Mouse (Mus musculus) liver, embryonic 15.5 days (tissue): ENCODE results near the gene Trmt44. TPM values are rescaled to one million over a fixed set of nuclear protein-coding genes. Genes with fewer than 3 reads are reported as not detected.

Experiments used
- ATAC-seq: fragments of 200-750 bp; cut with Nextera tagmentation; 2 replicates; pipeline ENCODE4 v1.8.0; 2017; ENCODE audit warnings: moderate number of reproducible peaks, mild to moderate bottlenecking, moderate library complexity; ENCODE audit not compliant: insufficient read depth
- H3K27ac ChIP-seq: fragments of 300-500 bp; sonication (generic); replicated peaks from 2 replicates; pipeline ENCODE4 v1.5.1; 2015; ENCODE audit warnings: mild to moderate bottlenecking, inconsistent platforms
- H3K27me3 ChIP-seq: fragments of 300-500 bp; sonication (generic); 2 replicates; pipeline ENCODE4 v1.6.1; 2015; ENCODE audit warnings: mild to moderate bottlenecking, inconsistent platforms
- H3K36me3 ChIP-seq: fragments of 300-500 bp; sonication (generic); replicated peaks from 2 replicates; pipeline ENCODE4 v1.6.1; 2015; ENCODE audit warnings: moderate library complexity, mild to moderate bottlenecking, inconsistent platforms
- H3K4me1 ChIP-seq: fragments of 300-500 bp; sonication (generic); replicated peaks from 2 replicates; pipeline ENCODE4 v1.6.1; 2015; ENCODE audit warnings: inconsistent platforms
- H3K4me2 ChIP-seq: fragments of 300-500 bp; sonication (generic); 2 replicates; pipeline ENCODE4 v1.6.1; 2015; ENCODE audit warnings: moderate library complexity, mild to moderate bottlenecking, inconsistent platforms
- H3K4me3 ChIP-seq: fragments of 300-500 bp; sonication (generic); replicated peaks from 2 replicates; pipeline ENCODE4 v1.5.1; 2015; ENCODE audit warnings: mild to moderate bottlenecking, inconsistent platforms
- H3K9ac ChIP-seq: fragments of 300-500 bp; sonication (generic); 2 replicates; pipeline ENCODE4 v1.6.1; 2015; ENCODE audit warnings: moderate library complexity, mild to moderate bottlenecking, inconsistent platforms
- H3K9me3 ChIP-seq: fragments of 300-500 bp; sonication (generic); replicated peaks from 2 replicates; pipeline ENCODE4 v1.6.1; 2016; ENCODE audit warnings: inconsistent platforms
- WGBS: fragments of 180-500 bp; shearing (Covaris S2); methylation state at CpG from one replicate; pipeline ENCODE4 v1.1.7; 2015; ENCODE audit warnings: mixed read lengths; ENCODE audit not compliant: insufficient replicate concordance; 5-methylcytosine and 5-hydroxymethylcytosine counted together
- polyA plus RNA-seq: library from polyadenylated mRNA; unstranded; fragments of >200 nt; fragmentation: Nextera tagmentation; extraction: Ambion mirVana; gene quantifications from 2 replicates; pipeline ENCODE4 v1.2.1, GENCODE M21; 2015

The Trmt44 gene
- polyA plus RNA-seq, 1 experiment from 2014 or later, result 2.6 TPM

- Histone ChIP-seq H3K9me3 (no peaks in the 10 kb centered on the region), H3K9ac (no peak overlapping the region), H3K36me3 (no peaks in the 10 kb centered on the region), H3K4me2 (no peak overlapping the region), H3K27ac (no peak overlapping the region), H3K27me3 (no peaks in the 10 kb centered on the region), H3K4me3 (no peak overlapping the region), H3K4me1 (no peaks in the 10 kb centered on the region)
- no peak for ATAC-seq
- 47% methylated on average over 5 of the region's 5 CpGs for WGBS
Observed at GRCm38 (mm10) chr5:35540555-35540954, 34.3 kb downstream of the Trmt44 start.

- 59% methylated on average over 4 of the region's 4 CpGs for WGBS
Observed at GRCm38 (mm10) chr5:35539576-35539975, 35.3 kb downstream of the Trmt44 start.

GRCm38 (mm10) chr5:35538022-35538421 is 36.8 kb downstream of the Trmt44 start:
- Histone ChIP-seq H3K27ac (no peak overlapping the region), H3K27me3 (no peaks in the 10 kb centered on the region), H3K9ac (no peak overlapping the region), H3K4me2 (no peak overlapping the region), H3K4me1 (no peaks in the 10 kb centered on the region), H3K9me3 (no peaks in the 10 kb centered on the region), H3K36me3 (no peaks in the 10 kb centered on the region), H3K4me3 (no peak overlapping the region)
- ATAC-seq, result no peak
- 67% methylated on average over 3 of the region's 3 CpGs for WGBS

More at GRCm38 (mm10) chr5:35539576-35539975, 35.3 kb downstream of the Trmt44 start:
- Histone ChIP-seq H3K9ac (no peak overlapping the region), H3K9me3 (no peaks in the 10 kb centered on the region), H3K4me1 (no peaks in the 10 kb centered on the region), H3K4me2 (no peak overlapping the region), H3K27me3 (no peaks in the 10 kb centered on the region), H3K36me3 (no peaks in the 10 kb centered on the region), H3K4me3 (no peak overlapping the region), H3K27ac (no peak overlapping the region)
- no peak for ATAC-seq

- H3K4me1 ChIP-seq, result no peaks in the 10 kb centered on the region
- H3K9me3 ChIP-seq, result no peaks in the 10 kb centered on the region
- no peaks in the 10 kb centered on the region for H3K27me3 ChIP-seq
- H3K4me2 ChIP-seq, result no peak overlapping the region
- no peak overlapping the region for H3K9ac ChIP-seq
- WGBS, result 52% methylated on average over 1 of the region's 1 CpGs
- H3K4me3 ChIP-seq, result no peak overlapping the region
- H3K36me3 ChIP-seq, result no peaks in the 10 kb centered on the region
- H3K27ac ChIP-seq, result no peak overlapping the region
- no peak for ATAC-seq
Observed at GRCm38 (mm10) chr5:35537474-35537873, 37.4 kb downstream of the Trmt44 start.

- Histone ChIP-seq H3K27ac (no peak overlapping the region), H3K9me3 (no peaks in the 10 kb centered on the region), H3K4me1 (no peaks in the 10 kb centered on the region), H3K4me2 (no peak overlapping the region), H3K27me3 (no peaks in the 10 kb centered on the region), H3K9ac (no peak overlapping the region), H3K36me3 (no peaks in the 10 kb centered on the region), H3K4me3 (no peak overlapping the region)
- 46% methylated on average over 3 of the region's 3 CpGs for WGBS
- ATAC-seq, result no peak
Observed at GRCm38 (mm10) chr5:35536271-35536670, 38.6 kb downstream of the Trmt44 start.

GRCm38 (mm10) chr5:35531586-35531985 is 43.3 kb downstream of the Trmt44 start:
- Histone ChIP-seq H3K27ac (no peak overlapping the region), H3K27me3 (peaks cover 7% of the 10 kb centered on the region; the same call in 1 of the 2 replicates), H3K9ac (no peak overlapping the region), H3K9me3 (no peaks in the 10 kb centered on the region), H3K4me3 (no peak overlapping the region), H3K36me3 (no peaks in the 10 kb centered on the region), H3K4me1 (no peaks in the 10 kb centered on the region), H3K4me2 (no peak overlapping the region)
- 14% methylated on average over 10 of the region's 10 CpGs for WGBS
- no peak for ATAC-seq

GRCm38 (mm10) chr5:35530442-35530841 is 44.4 kb downstream of the Trmt44 start:
- WGBS, result 12% methylated on average over 4 of the region's 4 CpGs
- no peak overlapping the region for H3K4me3 ChIP-seq
- ATAC-seq, result no peak

GRCm38 (mm10) chr5:35525469-35526123 is 49.3 kb downstream of the Trmt44 start, which contains the start of gene Cpz:
Cpz (minus strand) TSS chr5:35525698.
- Histone ChIP-seq H3K27ac (no peak within 1 kb of the TSS), H3K4me1 (no peaks in the 10 kb centered on the region), H3K36me3 (no peaks in the 10 kb centered on the region), H3K9me3 (no peaks in the 10 kb centered on the region), H3K4me3 (no peak within 1 kb of the TSS), H3K4me2 (no peak within 1 kb of the TSS), H3K27me3 (peaks cover 40% of the 10 kb centered on the region), H3K9ac (no peak within 1 kb of the TSS)
- WGBS, result 2% methylated on average over 29 of the region's 29 CpGs
- ATAC-seq, result no peak

More at GRCm38 (mm10) chr5:35530442-35530841, 44.4 kb downstream of the Trmt44 start:
- no peaks in the 10 kb centered on the region for H3K9me3 ChIP-seq
- H3K4me1 ChIP-seq, result no peaks in the 10 kb centered on the region
- H3K27ac ChIP-seq, result no peak overlapping the region
- no peaks in the 10 kb centered on the region for H3K36me3 ChIP-seq
- no peak overlapping the region for H3K9ac ChIP-seq
- peaks cover 19% of the 10 kb centered on the region for H3K27me3 ChIP-seq
- no peak overlapping the region for H3K4me2 ChIP-seq

- WGBS, result 57% methylated on average over 2 of the region's 2 CpGs
- no peak overlapping the region for H3K9ac ChIP-seq
- H3K4me2 ChIP-seq, result no peak overlapping the region
- H3K36me3 ChIP-seq, result no peaks in the 10 kb centered on the region
- H3K27ac ChIP-seq, result no peak overlapping the region
- no peaks in the 10 kb centered on the region for H3K9me3 ChIP-seq
- no peaks in the 10 kb centered on the region for H3K4me1 ChIP-seq
- H3K27me3 ChIP-seq, result peaks cover 47% of the 10 kb centered on the region
- H3K4me3 ChIP-seq, result no peak overlapping the region
- no peak for ATAC-seq
Observed at GRCm38 (mm10) chr5:35524381-35524780, 50.5 kb downstream of the Trmt44 start.

- no peak overlapping the region for H3K4me2 ChIP-seq
- H3K36me3 ChIP-seq, result no peaks in the 10 kb centered on the region
- H3K27ac ChIP-seq, result no peak overlapping the region
- no peak for ATAC-seq
- peaks cover 47% of the 10 kb centered on the region for H3K27me3 ChIP-seq
- H3K9me3 ChIP-seq, result no peaks in the 10 kb centered on the region
- no peak overlapping the region for H3K9ac ChIP-seq
- no peaks in the 10 kb centered on the region for H3K4me1 ChIP-seq
- no peak overlapping the region for H3K4me3 ChIP-seq
- 4% methylated on average over 5 of the region's 5 CpGs for WGBS
Observed at GRCm38 (mm10) chr5:35523735-35524134, 51.1 kb downstream of the Trmt44 start.

- no peak overlapping the region for H3K4me2 ChIP-seq
- H3K36me3 ChIP-seq, result no peaks in the 10 kb centered on the region
- no peaks in the 10 kb centered on the region for H3K9me3 ChIP-seq
- no peaks in the 10 kb centered on the region for H3K4me1 ChIP-seq
- H3K4me3 ChIP-seq, result no peak overlapping the region
- peaks cover 10% of the 10 kb centered on the region; the same call in 1 of the 2 replicates for H3K27me3 ChIP-seq
- 60% methylated on average over 11 of the region's 11 CpGs for whole genome bisulfite sequencing
- no peak for ATAC-seq
- H3K27ac ChIP-seq, result no peak overlapping the region
- no peak overlapping the region for H3K9ac ChIP-seq
Observed at GRCm38 (mm10) chr5:35516781-35517180, 58.1 kb downstream of the Trmt44 start.

GRCm38 (mm10) chr5:35510589-35510988 is 64.3 kb downstream of the Trmt44 start:
- Histone ChIP-seq H3K9ac (no peak overlapping the region), H3K9me3 (no peaks in the 10 kb centered on the region), H3K36me3 (no peaks in the 10 kb centered on the region), H3K4me1 (no peaks in the 10 kb centered on the region), H3K4me2 (no peak overlapping the region), H3K27me3 (no peaks in the 10 kb centered on the region), H3K4me3 (no peak overlapping the region), H3K27ac (no peak overlapping the region)
- ATAC-seq, result no peak
- WGBS, result 18% methylated on average over 5 of the region's 5 CpGs
